Mouse (Mus musculus): ENCODE measurements around the gene Phlpp2. TPM values are rescaled to one million over a fixed set of nuclear protein-coding genes. Genes with fewer than 3 reads are reported as not detected.

The Phlpp2 gene
- polyA plus RNA-seq, 1 experiment from 2014 or later = 4.4 TPM

GRCm38 (mm10) chr8:109952171-109952570 is 83.8 kb downstream of the Phlpp2 start:
- no peak overlapping the region for H3K27ac ChIP-seq (replicated peaks)
- H3K4me3 ChIP-seq = no peak overlapping the region
- no peak overlapping the region for H3K4me2 ChIP-seq
- H3K9ac ChIP-seq = no peak overlapping the region
- no peak for ATAC-seq (ENCODE audit: low FRiP score, low read depth)
- WGBS = 67% methylated on average over 7 of the region's 7 CpGs
- H3K36me3 ChIP-seq = no peaks in the 10 kb centered on the region
- peaks cover 24% of the 10 kb centered on the region for H3K4me1 ChIP-seq (replicated peaks)
- no peaks in the 10 kb centered on the region for H3K9me3 ChIP-seq
- no peaks in the 10 kb centered on the region for H3K27me3 ChIP-seq

- Histone ChIP-seq H3K36me3 (no peaks in the 10 kb centered on the region), H3K9me3 (no peaks in the 10 kb centered on the region), H3K9ac (0 out of 2 replicates have a peak overlapping the region, but pooled peaks have one; percentile 19), H3K4me2 (0 out of 2 replicates have a peak overlapping the region, but pooled peaks have one; percentile 2), H3K27ac (replicated peaks) (peak overlapping the region; percentile 64; the same call in 1 of the 2 replicates), H3K27me3 (no peaks in the 10 kb centered on the region), H3K4me3 (no peak overlapping the region), H3K4me1 (replicated peaks) (peaks cover 19% of the 10 kb centered on the region)
- WGBS = 19% methylated on average over 13 of the region's 13 CpGs
- ATAC-seq (ENCODE audit: low FRiP score, low read depth) = peak; percentile 65
Observed at GRCm38 (mm10) chr8:109954486-109954948, 86.2 kb downstream of the Phlpp2 start.

GRCm38 (mm10) chr8:109957167-109958028 is 89.1 kb downstream of the Phlpp2 start:
- Histone ChIP-seq H3K36me3 (no peaks in the 10 kb centered on the region), H3K9me3 (no peaks in the 10 kb centered on the region), H3K27me3 (peaks cover 16% of the 10 kb centered on the region), H3K4me2 (no peak overlapping the region), H3K4me3 (no peak overlapping the region), H3K27ac (replicated peaks) (no peak overlapping the region), H3K4me1 (replicated peaks) (peaks cover 31% of the 10 kb centered on the region), H3K9ac (no peak overlapping the region)
- ATAC-seq (ENCODE audit: low FRiP score, low read depth) = no peak
- WGBS = 6% methylated on average over 16 of the region's 16 CpGs

GRCm38 (mm10) chr8:109958036-109958655 is 89.8 kb downstream of the Phlpp2 start:
- no peak for ATAC-seq (ENCODE audit: low FRiP score, low read depth)
- H3K9me3 ChIP-seq = no peaks in the 10 kb centered on the region
- no peak overlapping the region for H3K9ac ChIP-seq
- H3K4me3 ChIP-seq = no peak overlapping the region
- H3K4me2 ChIP-seq = no peak overlapping the region
- peaks cover 31% of the 10 kb centered on the region for H3K4me1 ChIP-seq (replicated peaks)
- H3K27ac ChIP-seq (replicated peaks) = no peak overlapping the region
- peaks cover 24% of the 10 kb centered on the region for H3K27me3 ChIP-seq
- H3K36me3 ChIP-seq = no peaks in the 10 kb centered on the region
- WGBS = 36% methylated on average over 12 of the region's 12 CpGs

GRCm38 (mm10) chr8:109959112-109959511 is 90.8 kb downstream of the Phlpp2 start:
- H3K27me3 ChIP-seq = peaks cover 27% of the 10 kb centered on the region
- peaks cover 30% of the 10 kb centered on the region for H3K4me1 ChIP-seq (replicated peaks)
- no peaks in the 10 kb centered on the region for H3K9me3 ChIP-seq
- H3K36me3 ChIP-seq = no peaks in the 10 kb centered on the region
- no peak overlapping the region for H3K27ac ChIP-seq (replicated peaks)
- WGBS = 70% methylated on average over 4 of the region's 4 CpGs
- no peak overlapping the region for H3K9ac ChIP-seq
- H3K4me3 ChIP-seq = no peak overlapping the region
- ATAC-seq (ENCODE audit: low FRiP score, low read depth) = no peak
- H3K4me2 ChIP-seq = no peak overlapping the region

GRCm38 (mm10) chr8:109961693-109962367 is 93.5 kb downstream of the Phlpp2 start, which contains the start of gene Marveld3:
TSS of gene Marveld3 (minus strand) at chr8:109962203.
- ATAC-seq (ENCODE audit: low FRiP score, low read depth) = peak; percentile 40; the same call in 1 of the 2 replicates

GRCm38 (mm10) chr8:109962896-109963295 is 94.6 kb downstream of the Phlpp2 start:
- Histone ChIP-seq H3K27ac (replicated peaks) (no peak overlapping the region), H3K4me3 (no peak overlapping the region), H3K4me2 (no peak overlapping the region), H3K27me3 (peaks cover 27% of the 10 kb centered on the region), H3K9ac (no peak overlapping the region), H3K4me1 (replicated peaks) (peaks cover 12% of the 10 kb centered on the region), H3K36me3 (no peaks in the 10 kb centered on the region), H3K9me3 (no peaks in the 10 kb centered on the region)
- 80% methylated on average over 9 of the region's 9 CpGs for WGBS
- no peak for ATAC-seq (ENCODE audit: low FRiP score, low read depth)

More at GRCm38 (mm10) chr8:109961693-109962367, 93.5 kb downstream of the Phlpp2 start, which contains the start of gene Marveld3:
- WGBS = 2% methylated on average over 54 of the region's 64 CpGs
- Histone ChIP-seq H3K4me2 (peak within 1 kb of the TSS; percentile 56), H3K9ac (no peak within 1 kb of the TSS; the same call in 1 of the 2 replicates), H3K27me3 (peaks cover 27% of the 10 kb centered on the region), H3K4me1 (replicated peaks) (peaks cover 21% of the 10 kb centered on the region), H3K4me3 (peak within 1 kb of the TSS; percentile 36), H3K36me3 (no peaks in the 10 kb centered on the region), H3K27ac (replicated peaks) (no peak within 1 kb of the TSS), H3K9me3 (no peaks in the 10 kb centered on the region)

- 69% methylated on average over 13 of the region's 13 CpGs for WGBS
- Histone ChIP-seq H3K4me3 (no peak overlapping the region), H3K27ac (replicated peaks) (no peak overlapping the region), H3K36me3 (no peaks in the 10 kb centered on the region), H3K4me2 (no peak overlapping the region), H3K27me3 (peaks cover 27% of the 10 kb centered on the region), H3K9ac (no peak overlapping the region), H3K9me3 (no peaks in the 10 kb centered on the region), H3K4me1 (replicated peaks) (peaks cover 12% of the 10 kb centered on the region)
- ATAC-seq (ENCODE audit: low FRiP score, low read depth) = no peak
Observed at GRCm38 (mm10) chr8:109963421-109963820, 95.1 kb downstream of the Phlpp2 start.

- H3K27ac ChIP-seq (replicated peaks) = no peak overlapping the region
- no peaks in the 10 kb centered on the region for H3K36me3 ChIP-seq
- no peaks in the 10 kb centered on the region for H3K9me3 ChIP-seq
- no peak overlapping the region for H3K4me2 ChIP-seq
- H3K4me3 ChIP-seq = no peak overlapping the region
- ATAC-seq (ENCODE audit: low FRiP score, low read depth) = no peak
- H3K27me3 ChIP-seq = peaks cover 31% of the 10 kb centered on the region
- H3K9ac ChIP-seq = no peak overlapping the region
- H3K4me1 ChIP-seq (replicated peaks) = peaks cover 12% of the 10 kb centered on the region
- 74% methylated on average over 4 of the region's 4 CpGs for WGBS
Observed at GRCm38 (mm10) chr8:109964106-109964505, 95.8 kb downstream of the Phlpp2 start.

GRCm38 (mm10) chr8:109968837-109969236 is 100.5 kb downstream of the Phlpp2 start:
- H3K9ac ChIP-seq = no peak overlapping the region
- no peak for ATAC-seq (ENCODE audit: low FRiP score, low read depth)
- 54% methylated on average over 10 of the region's 10 CpGs for WGBS
- no peak overlapping the region for H3K4me3 ChIP-seq
- no peaks in the 10 kb centered on the region for H3K4me1 ChIP-seq (replicated peaks)
- H3K27ac ChIP-seq (replicated peaks) = no peak overlapping the region
- H3K27me3 ChIP-seq = 0 out of 2 replicates have a peak, but pooled peaks cover 8% of the 10 kb centered on the region
- H3K9me3 ChIP-seq = no peaks in the 10 kb centered on the region
- H3K36me3 ChIP-seq = no peaks in the 10 kb centered on the region
- no peak overlapping the region for H3K4me2 ChIP-seq

GRCm38 (mm10) chr8:109970323-109970722 is 102.0 kb downstream of the Phlpp2 start:
- no peaks in the 10 kb centered on the region for H3K4me1 ChIP-seq (replicated peaks)
- 7% methylated on average over 9 of the region's 9 CpGs for WGBS
- H3K9ac ChIP-seq = no peak overlapping the region
- H3K27me3 ChIP-seq = 0 out of 2 replicates have a peak, but pooled peaks cover 8% of the 10 kb centered on the region
- H3K4me3 ChIP-seq = no peak overlapping the region
- ATAC-seq (ENCODE audit: low FRiP score, low read depth) = peak; percentile 51; the same call in 1 of the 2 replicates
- H3K9me3 ChIP-seq = no peaks in the 10 kb centered on the region
- H3K36me3 ChIP-seq = no peaks in the 10 kb centered on the region
- H3K4me2 ChIP-seq = no peak overlapping the region
- H3K27ac ChIP-seq (replicated peaks) = no peak overlapping the region

All from hindbrain, embryonic 15.5 days (tissue).